Mouse (Mus musculus) embryonic fibroblast, embryonic 13.5 days (primary cell): Measurements from ENCODE around the gene Specc1l. TPM values are rescaled to one million over a fixed set of nuclear protein-coding genes. Genes with fewer than 3 reads are reported as not detected.

Experiments used
- H3K27ac ChIP-seq: 2 replicates; pipeline ENCODE4 v1.5.1; 2012; ENCODE audit warnings: low read length, control low read depth, inconsistent platforms; ENCODE audit not compliant: insufficient read depth
- H3K4me1 ChIP-seq: 2 replicates; pipeline ENCODE4 v1.6.1; 2011; ENCODE audit warnings: low read length; ENCODE audit not compliant: control insufficient read depth, insufficient read depth
- H3K4me3 ChIP-seq: 2 replicates; pipeline ENCODE4 v1.5.1; 2011; ENCODE audit warnings: mild to moderate bottlenecking, control low read depth, low read length; ENCODE audit not compliant: insufficient read depth
- CTCF ChIP-seq: IDR thresholded peaks from 2 replicates; pipeline ENCODE4 v1.5.1; 2011; ENCODE audit warnings: mild to moderate bottlenecking, control low read depth, low read length, moderate library complexity, borderline replicate concordance; ENCODE audit not compliant: insufficient read depth
- POLR2A ChIP-seq: IDR thresholded peaks from 2 replicates; pipeline ENCODE4 v1.6.1; 2011; ENCODE audit warnings: low read depth, mild to moderate bottlenecking, control low read depth, low read length, moderate library complexity
- polyA plus RNA-seq: library from polyadenylated mRNA; stranded (reverse); fragments of >200 nt; gene quantifications from 2 replicates; pipeline ENCODE4 v1.2.4, GENCODE M21; 2011; ENCODE audit warnings: low read depth; ENCODE audit not compliant: missing spikeins, insufficient read length

Gene Specc1l
- polyA plus RNA-seq, 1 experiment: 39.0 TPM

GRCm38 (mm10) chr10:75323986-75324385, 112.1 kb downstream of the Specc1l start:
- Histone ChIP-seq H3K4me1 (no peaks in the 10 kb centered on the region), H3K27ac (no peak overlapping the region), H3K4me3 (no peak overlapping the region)
- TF ChIP-seq CTCF: no peak
- no peak for TF ChIP-seq POLR2A

GRCm38 (mm10) chr10:75324391-75324790, 112.5 kb downstream of the Specc1l start:
- Histone ChIP-seq H3K4me1 (no peaks in the 10 kb centered on the region), H3K27ac (no peak overlapping the region), H3K4me3 (no peak overlapping the region)
- TF ChIP-seq CTCF: no peak

- H3K4me3 ChIP-seq: no peak overlapping the region
- no peak for TF ChIP-seq POLR2A
- TF ChIP-seq CTCF: no peak
- no peaks in the 10 kb centered on the region for H3K4me1 ChIP-seq
- H3K27ac ChIP-seq: no peak overlapping the region
Observed at GRCm38 (mm10) chr10:75325821-75326220, 113.9 kb downstream of the Specc1l start.

- Histone ChIP-seq H3K4me1 (no peaks in the 10 kb centered on the region), H3K4me3 (no peak overlapping the region), H3K27ac (no peak overlapping the region)
- TF ChIP-seq POLR2A (no peak), CTCF (no peak)
Observed at GRCm38 (mm10) chr10:75326553-75326952, 114.7 kb downstream of the Specc1l start.

- no peaks in the 10 kb centered on the region for H3K4me1 ChIP-seq
- H3K4me3 ChIP-seq: no peak overlapping the region
- no peak overlapping the region for H3K27ac ChIP-seq
- TF ChIP-seq POLR2A: no peak
- no peak for TF ChIP-seq CTCF
Observed at GRCm38 (mm10) chr10:75327081-75327480, 115.2 kb downstream of the Specc1l start.

GRCm38 (mm10) chr10:75328201-75328704, 116.4 kb downstream of the Specc1l start:
- no peak overlapping the region for H3K27ac ChIP-seq
- no peaks in the 10 kb centered on the region for H3K4me1 ChIP-seq
- TF ChIP-seq POLR2A: no peak
- TF ChIP-seq CTCF: no peak
- no peak overlapping the region for H3K4me3 ChIP-seq

- TF ChIP-seq CTCF (no peak), POLR2A (no peak)
- Histone ChIP-seq H3K4me1 (no peaks in the 10 kb centered on the region), H3K4me3 (no peak overlapping the region), H3K27ac (no peak overlapping the region)
Observed at GRCm38 (mm10) chr10:75332268-75332667, 120.4 kb downstream of the Specc1l start.

- no peak overlapping the region for H3K27ac ChIP-seq
- no peaks in the 10 kb centered on the region for H3K4me1 ChIP-seq
- no peak for TF ChIP-seq POLR2A
- no peak for TF ChIP-seq CTCF
- H3K4me3 ChIP-seq: no peak overlapping the region
Observed at GRCm38 (mm10) chr10:75333176-75333776, 121.4 kb downstream of the Specc1l start.

GRCm38 (mm10) chr10:75334175-75334574, 122.3 kb downstream of the Specc1l start:
- no peak overlapping the region for H3K4me3 ChIP-seq
- H3K4me1 ChIP-seq: no peaks in the 10 kb centered on the region
- no peak for TF ChIP-seq CTCF
- TF ChIP-seq POLR2A: no peak
- no peak overlapping the region for H3K27ac ChIP-seq

- no peaks in the 10 kb centered on the region for H3K4me1 ChIP-seq
- TF ChIP-seq CTCF (no peak), POLR2A (no peak)
- no peak overlapping the region for H3K4me3 ChIP-seq
- no peak overlapping the region for H3K27ac ChIP-seq
Observed at GRCm38 (mm10) chr10:75335075-75335474, 123.2 kb downstream of the Specc1l start.
